Mouse (Mus musculus): ENCODE measurements at regions not wholly inside any gene's neighbourhood (a gene's known extent, or its start where the extent isn't known, plus 50 kb on each side); places are given as distances from the start of the nearest gene placed in this dataset.

- Histone ChIP-seq H3K27ac (ENCODE audit: low read depth, low read length) (no peak overlapping the region), H3K36me3 (ENCODE audit: control insufficient read depth, insufficient read depth, low read length) (no peaks in the 10 kb centered on the region), H3K27me3 (ENCODE audit: control insufficient read depth, insufficient read depth, low read length) (no peaks in the 10 kb centered on the region), H3K9me3 (ENCODE audit: control insufficient read depth, low read length) (no peaks in the 10 kb centered on the region), H3K4me3 (ENCODE audit: low read depth, low read length) (no peak overlapping the region), H3K4me2 (ENCODE audit: low read depth) (no peak overlapping the region), H3K4me1 (ENCODE audit: control insufficient read depth, insufficient read depth, low read length) (0 out of 2 replicates have a peak, but pooled peaks cover 3% of the 10 kb centered on the region), H3K9ac (ENCODE audit: low read length) (no peak overlapping the region)
- DNase-seq (ENCODE audit: low spot score) (no peak), ATAC-seq (ENCODE audit: insufficient read depth, low FRiP score, low TSS enrichment) (no peak)
- WGBS: 87% methylated on average over 3 of the region's 3 CpGs
These were observed 259.5 kb downstream of the Abcc12 start for GRCm38 (mm10) chr8:86320938-86321337.

- WGBS: 81% methylated on average over 3 of the region's 3 CpGs
- Histone ChIP-seq H3K9ac (ENCODE audit: low read length) (no peak overlapping the region), H3K9me3 (ENCODE audit: control insufficient read depth, low read length) (no peaks in the 10 kb centered on the region), H3K27ac (ENCODE audit: low read depth, low read length) (no peak overlapping the region), H3K27me3 (ENCODE audit: control insufficient read depth, insufficient read depth, low read length) (no peaks in the 10 kb centered on the region), H3K4me3 (ENCODE audit: low read depth, low read length) (no peak overlapping the region), H3K4me1 (ENCODE audit: control insufficient read depth, insufficient read depth, low read length) (no peaks in the 10 kb centered on the region), H3K36me3 (ENCODE audit: control insufficient read depth, insufficient read depth, low read length) (no peaks in the 10 kb centered on the region), H3K4me2 (ENCODE audit: low read depth) (no peak overlapping the region)
- DNase-seq (ENCODE audit: low spot score) (no peak), ATAC-seq (ENCODE audit: insufficient read depth, low FRiP score, low TSS enrichment) (no peak)
These were observed 262.0 kb downstream of the Abcc12 start for GRCm38 (mm10) chr8:86318531-86318930.

- DNase-seq (ENCODE audit: low spot score): no peak
- H3K4me2 ChIP-seq (ENCODE audit: low read depth): no peak overlapping the region
- no peaks in the 10 kb centered on the region for H3K36me3 ChIP-seq (ENCODE audit: control insufficient read depth, insufficient read depth, low read length)
- H3K9me3 ChIP-seq (ENCODE audit: control insufficient read depth, low read length): no peaks in the 10 kb centered on the region
- 88% methylated on average over 7 of the region's 7 CpGs for WGBS
- no peaks in the 10 kb centered on the region for H3K4me1 ChIP-seq (ENCODE audit: control insufficient read depth, insufficient read depth, low read length)
- no peak overlapping the region for H3K9ac ChIP-seq (ENCODE audit: low read length)
- ATAC-seq (ENCODE audit: insufficient read depth, low FRiP score, low TSS enrichment): no peak
- no peaks in the 10 kb centered on the region for H3K27me3 ChIP-seq (ENCODE audit: control insufficient read depth, insufficient read depth, low read length)
- no peak overlapping the region for H3K27ac ChIP-seq (ENCODE audit: low read depth, low read length)
- no peak overlapping the region for H3K4me3 ChIP-seq (ENCODE audit: low read depth, low read length)
These were observed 264.2 kb downstream of the Abcc12 start for GRCm38 (mm10) chr8:86316236-86316635.

GRCm38 (mm10) chr8:86309460-86309859 lies 271.0 kb downstream of the Abcc12 start:
- no peak overlapping the region for H3K4me2 ChIP-seq (ENCODE audit: low read depth)
- H3K27ac ChIP-seq (ENCODE audit: low read depth, low read length): no peak overlapping the region
- 87% methylated on average over 2 of the region's 2 CpGs for WGBS
- no peaks in the 10 kb centered on the region for H3K4me1 ChIP-seq (ENCODE audit: control insufficient read depth, insufficient read depth, low read length)
- H3K36me3 ChIP-seq (ENCODE audit: control insufficient read depth, insufficient read depth, low read length): no peaks in the 10 kb centered on the region
- no peaks in the 10 kb centered on the region for H3K27me3 ChIP-seq (ENCODE audit: control insufficient read depth, insufficient read depth, low read length)
- ATAC-seq (ENCODE audit: insufficient read depth, low FRiP score, low TSS enrichment) (no peak), DNase-seq (ENCODE audit: low spot score) (no peak)
- no peaks in the 10 kb centered on the region for H3K9me3 ChIP-seq (ENCODE audit: control insufficient read depth, low read length)
- H3K9ac ChIP-seq (ENCODE audit: low read length): no peak overlapping the region
- no peak overlapping the region for H3K4me3 ChIP-seq (ENCODE audit: low read depth, low read length)

- WGBS: 85% methylated on average over 3 of the region's 3 CpGs
- Histone ChIP-seq H3K27me3 (ENCODE audit: control insufficient read depth, insufficient read depth, low read length) (no peaks in the 10 kb centered on the region), H3K9me3 (ENCODE audit: control insufficient read depth, low read length) (no peaks in the 10 kb centered on the region), H3K4me1 (ENCODE audit: control insufficient read depth, insufficient read depth, low read length) (no peaks in the 10 kb centered on the region), H3K36me3 (ENCODE audit: control insufficient read depth, insufficient read depth, low read length) (no peaks in the 10 kb centered on the region), H3K9ac (ENCODE audit: low read length) (no peak overlapping the region), H3K27ac (ENCODE audit: low read depth, low read length) (no peak overlapping the region), H3K4me3 (ENCODE audit: low read depth, low read length) (no peak overlapping the region), H3K4me2 (ENCODE audit: low read depth) (no peak overlapping the region)
- DNase-seq (ENCODE audit: low spot score) (no peak), ATAC-seq (ENCODE audit: insufficient read depth, low FRiP score, low TSS enrichment) (no peak)
These were observed 273.1 kb downstream of the Abcc12 start for GRCm38 (mm10) chr8:86307339-86307738.

GRCm38 (mm10) chr8:86301885-86302509 lies 278.5 kb downstream of the Abcc12 start:
- ATAC-seq (ENCODE audit: insufficient read depth, low FRiP score, low TSS enrichment): no peak
- no peak overlapping the region for H3K4me2 ChIP-seq (ENCODE audit: low read depth)
- no peaks in the 10 kb centered on the region for H3K9me3 ChIP-seq (ENCODE audit: control insufficient read depth, low read length)
- no peak overlapping the region for H3K4me3 ChIP-seq (ENCODE audit: low read depth, low read length)
- DNase-seq (ENCODE audit: low spot score): no peak
- no peak overlapping the region; the same call in 1 of the 2 replicates for H3K9ac ChIP-seq (ENCODE audit: low read length)
- no peaks in the 10 kb centered on the region for H3K4me1 ChIP-seq (ENCODE audit: control insufficient read depth, insufficient read depth, low read length)
- no peaks in the 10 kb centered on the region for H3K36me3 ChIP-seq (ENCODE audit: control insufficient read depth, insufficient read depth, low read length)
- WGBS: 40% methylated on average over 4 of the region's 4 CpGs
- no peak overlapping the region for H3K27ac ChIP-seq (ENCODE audit: low read depth, low read length)
- H3K27me3 ChIP-seq (ENCODE audit: control insufficient read depth, insufficient read depth, low read length): no peaks in the 10 kb centered on the region

GRCm38 (mm10) chr8:86288713-86289384 lies 291.6 kb downstream of the Abcc12 start:
- no peak overlapping the region for H3K4me3 ChIP-seq (ENCODE audit: low read depth, low read length)
- H3K9ac ChIP-seq (ENCODE audit: low read length): no peak overlapping the region
- H3K9me3 ChIP-seq (ENCODE audit: control insufficient read depth, low read length): no peaks in the 10 kb centered on the region
- no peaks in the 10 kb centered on the region for H3K4me1 ChIP-seq (ENCODE audit: control insufficient read depth, insufficient read depth, low read length)
- no peaks in the 10 kb centered on the region for H3K36me3 ChIP-seq (ENCODE audit: control insufficient read depth, insufficient read depth, low read length)
- no peaks in the 10 kb centered on the region for H3K27me3 ChIP-seq (ENCODE audit: control insufficient read depth, insufficient read depth, low read length)
- DNase-seq (ENCODE audit: low spot score) (no peak), ATAC-seq (ENCODE audit: insufficient read depth, low FRiP score, low TSS enrichment) (no peak)
- no peak overlapping the region for H3K27ac ChIP-seq (ENCODE audit: low read depth, low read length)
- 92% methylated on average over 3 of the region's 3 CpGs for whole genome bisulfite sequencing
- no peak overlapping the region for H3K4me2 ChIP-seq (ENCODE audit: low read depth)

- 65% methylated on average over 7 of the region's 7 CpGs for WGBS
- Histone ChIP-seq H3K4me1 (ENCODE audit: control insufficient read depth, insufficient read depth, low read length) (no peaks in the 10 kb centered on the region), H3K27ac (ENCODE audit: low read depth, low read length) (no peak overlapping the region), H3K27me3 (ENCODE audit: control insufficient read depth, insufficient read depth, low read length) (no peaks in the 10 kb centered on the region), H3K9ac (ENCODE audit: low read length) (no peak overlapping the region), H3K36me3 (ENCODE audit: control insufficient read depth, insufficient read depth, low read length) (no peaks in the 10 kb centered on the region), H3K4me2 (ENCODE audit: low read depth) (no peak overlapping the region), H3K9me3 (ENCODE audit: control insufficient read depth, low read length) (no peaks in the 10 kb centered on the region), H3K4me3 (ENCODE audit: low read depth, low read length) (no peak overlapping the region)
- no peak for DNase-seq (ENCODE audit: low spot score)
- ATAC-seq (ENCODE audit: insufficient read depth, low FRiP score, low TSS enrichment): no peak
These were observed 297.6 kb downstream of the Abcc12 start for GRCm38 (mm10) chr8:86282922-86283321.

GRCm38 (mm10) chr8:86280093-86280721 lies 300.3 kb downstream of the Abcc12 start:
- no peak overlapping the region for H3K27ac ChIP-seq (ENCODE audit: low read depth, low read length)
- H3K36me3 ChIP-seq (ENCODE audit: control insufficient read depth, insufficient read depth, low read length): no peaks in the 10 kb centered on the region
- WGBS: 79% methylated on average over 18 of the region's 18 CpGs

More at GRCm38 (mm10) chr8:86280093-86280721, 300.3 kb downstream of the Abcc12 start:
- H3K4me3 ChIP-seq (ENCODE audit: low read depth, low read length): no peak overlapping the region
- H3K27me3 ChIP-seq (ENCODE audit: control insufficient read depth, insufficient read depth, low read length): no peaks in the 10 kb centered on the region
- H3K4me1 ChIP-seq (ENCODE audit: control insufficient read depth, insufficient read depth, low read length): no peaks in the 10 kb centered on the region
- ATAC-seq (ENCODE audit: insufficient read depth, low FRiP score, low TSS enrichment): no peak
- no peak for DNase-seq (ENCODE audit: low spot score)
- H3K4me2 ChIP-seq (ENCODE audit: low read depth): no peak overlapping the region
- no peaks in the 10 kb centered on the region for H3K9me3 ChIP-seq (ENCODE audit: control insufficient read depth, low read length)
- no peak overlapping the region for H3K9ac ChIP-seq (ENCODE audit: low read length)

Data from neural tube, embryonic 11.5 days (tissue).